Mouse (Mus musculus) neural tube, embryonic 15.5 days (tissue): ENCODE measurements at regions not wholly inside any gene's neighbourhood (a gene's known extent, or its start where the extent isn't known, plus 50 kb on each side); places are given as distances from the start of the nearest gene placed in this dataset.

Source experiments
- ATAC-seq: fragments of 200-750 bp; cut with Nextera tagmentation; 2 replicates; pipeline ENCODE4 v1.8.0; 2017; ENCODE audit warnings: mild to moderate bottlenecking, moderate TSS enrichment, moderate library complexity; ENCODE audit not compliant: low FRiP score
- H3K27ac ChIP-seq: fragments of 300-500 bp; sonication (generic); replicated peaks from 2 replicates; pipeline ENCODE4 v1.5.1; 2015; ENCODE audit warnings: mild to moderate bottlenecking, inconsistent platforms
- H3K27me3 ChIP-seq: fragments of 300-500 bp; sonication (generic); replicated peaks from 2 replicates; pipeline ENCODE4 v1.6.1; 2015; ENCODE audit warnings: inconsistent platforms
- H3K36me3 ChIP-seq: fragments of 300-500 bp; sonication (generic); 2 replicates; pipeline ENCODE4 v1.6.1; 2015; ENCODE audit warnings: inconsistent platforms
- H3K4me1 ChIP-seq: fragments of 300-500 bp; sonication (generic); 2 replicates; pipeline ENCODE4 v1.6.1; 2015; ENCODE audit warnings: inconsistent platforms
- H3K4me2 ChIP-seq: fragments of 300-500 bp; sonication (generic); 2 replicates; pipeline ENCODE4 v1.6.1; 2015; ENCODE audit warnings: inconsistent platforms, mild to moderate bottlenecking, moderate library complexity
- H3K4me3 ChIP-seq: fragments of 300-500 bp; sonication (generic); replicated peaks from 2 replicates; pipeline ENCODE4 v1.5.1; 2015; ENCODE audit warnings: mild to moderate bottlenecking, inconsistent platforms
- H3K9ac ChIP-seq: fragments of 300-500 bp; sonication (generic); replicated peaks from 2 replicates; pipeline ENCODE4 v1.6.1; 2015; ENCODE audit warnings: mild to moderate bottlenecking, inconsistent platforms
- H3K9me3 ChIP-seq: fragments of 300-500 bp; sonication (generic); replicated peaks from 2 replicates; pipeline ENCODE4 v1.6.1; 2016; ENCODE audit warnings: inconsistent platforms
- WGBS: fragments of 180-500 bp; shearing (Covaris S2); methylation state at CpG from one replicate; pipeline ENCODE4 v1.1.7; 2015; ENCODE audit warnings: mixed read lengths; 5-methylcytosine and 5-hydroxymethylcytosine counted together

DNA sequence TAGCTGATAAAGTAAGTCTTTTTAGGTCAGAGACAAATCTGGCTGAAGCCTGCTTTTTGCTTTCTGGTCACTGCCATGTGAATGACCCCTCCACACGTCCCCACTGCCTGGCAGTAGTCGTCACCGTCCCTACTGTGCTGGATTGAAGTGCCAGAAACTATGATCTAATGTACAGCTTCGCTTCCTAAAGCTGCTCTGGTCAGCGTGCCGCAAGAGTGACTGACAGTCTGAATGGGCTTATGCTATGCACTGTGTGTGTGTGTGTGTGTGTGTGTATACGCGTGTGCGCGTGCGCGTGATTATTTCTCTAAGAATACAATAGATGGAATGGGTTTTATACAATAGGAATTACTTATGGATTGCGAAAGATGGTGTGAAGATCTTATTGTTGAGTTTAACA, 281.2 kb downstream of the Ttll7 start:
- H3K27me3 ChIP-seq: no peaks in the 10 kb centered on the region
- H3K27ac ChIP-seq: no peak overlapping the region
- H3K9me3 ChIP-seq: no peaks in the 10 kb centered on the region
- ATAC-seq: no peak
- no peaks in the 10 kb centered on the region for H3K4me1 ChIP-seq
- H3K4me3 ChIP-seq: no peak overlapping the region
- no peak overlapping the region for H3K9ac ChIP-seq
- 87% methylated on average over 13 of the region's 13 CpGs for WGBS
- H3K36me3 ChIP-seq: no peaks in the 10 kb centered on the region
- H3K4me2 ChIP-seq: no peak overlapping the region

DNA sequence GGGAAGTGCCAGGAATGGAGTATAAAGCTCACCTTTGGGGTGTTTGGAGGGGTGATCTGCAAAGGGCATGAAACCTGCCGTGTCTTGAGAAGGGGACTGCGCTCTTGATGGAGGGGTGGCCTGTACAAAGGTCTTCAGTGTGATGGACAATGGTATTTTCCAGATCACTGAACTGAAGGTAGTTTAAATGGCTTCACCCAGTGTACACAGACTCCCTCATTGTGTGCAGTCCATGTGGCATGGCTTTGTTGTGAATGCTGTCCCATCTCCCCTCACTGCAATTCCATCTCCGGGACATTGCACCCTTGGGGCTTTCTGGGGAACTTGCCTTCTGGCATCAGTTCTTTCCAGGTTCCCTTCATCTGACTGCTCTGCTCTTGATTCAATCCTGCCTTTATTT, 288.2 kb downstream of the Ttll7 start:
- Histone ChIP-seq H3K27me3 (no peaks in the 10 kb centered on the region), H3K27ac (no peak overlapping the region), H3K4me1 (no peaks in the 10 kb centered on the region), H3K36me3 (no peaks in the 10 kb centered on the region), H3K9ac (no peak overlapping the region), H3K4me3 (no peak overlapping the region), H3K9me3 (no peaks in the 10 kb centered on the region), H3K4me2 (no peak overlapping the region)
- WGBS: 48% methylated on average over 3 of the region's 3 CpGs
- ATAC-seq: no peak

DNA sequence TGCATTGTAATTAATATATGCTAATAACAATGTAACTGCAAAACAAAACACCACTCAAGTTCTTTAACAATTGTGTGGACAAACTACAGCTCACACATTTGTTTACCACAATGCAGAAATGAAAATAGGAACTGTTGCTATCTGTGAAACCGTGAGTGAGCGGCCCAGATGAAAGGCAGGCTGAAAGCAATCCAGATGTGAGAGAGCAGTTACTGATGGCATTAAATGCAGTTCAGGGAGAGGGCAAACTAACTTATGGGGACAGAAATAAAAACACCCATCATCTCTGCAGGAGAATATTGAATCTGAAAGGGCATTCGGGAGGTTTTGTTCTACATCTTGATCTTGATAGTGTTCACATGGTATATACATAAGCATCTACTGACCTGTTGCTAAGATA, 301.3 kb downstream of the Ttll7 start:
- no peaks in the 10 kb centered on the region for H3K36me3 ChIP-seq
- ATAC-seq: no peak
- no peak overlapping the region for H3K4me2 ChIP-seq
- H3K27me3 ChIP-seq: no peaks in the 10 kb centered on the region
- WGBS: 79% methylated on average over 3 of the region's 3 CpGs
- H3K4me1 ChIP-seq: no peaks in the 10 kb centered on the region
- H3K4me3 ChIP-seq: no peak overlapping the region
- no peaks in the 10 kb centered on the region for H3K9me3 ChIP-seq
- H3K27ac ChIP-seq: no peak overlapping the region
- no peak overlapping the region for H3K9ac ChIP-seq

DNA sequence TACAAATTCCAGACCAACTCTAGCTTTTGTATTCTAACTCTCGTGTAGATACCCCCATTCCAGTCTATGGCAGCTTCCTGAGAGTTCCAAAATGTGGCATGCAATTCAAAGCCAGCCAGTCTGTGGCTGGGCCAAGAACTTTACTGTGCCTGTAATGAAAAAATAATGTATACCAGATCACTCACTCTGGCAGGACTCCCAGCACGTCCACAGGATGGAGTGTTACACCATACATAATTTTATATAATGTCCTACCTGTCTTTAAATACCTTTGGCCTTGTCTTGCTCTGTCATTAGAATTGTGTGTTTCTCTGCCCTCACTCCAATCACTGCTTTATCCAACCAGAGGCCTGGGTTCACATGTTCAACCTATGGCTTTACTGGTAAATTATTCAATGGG, 301.8 kb downstream of the Ttll7 start:
- ATAC-seq: no peak
- no peaks in the 10 kb centered on the region for H3K27me3 ChIP-seq
- H3K36me3 ChIP-seq: no peaks in the 10 kb centered on the region
- no peaks in the 10 kb centered on the region for H3K9me3 ChIP-seq
- no peaks in the 10 kb centered on the region for H3K4me1 ChIP-seq
- no peak overlapping the region for H3K4me2 ChIP-seq
- H3K9ac ChIP-seq: no peak overlapping the region
- 68% methylated on average over 2 of the region's 2 CpGs for WGBS
- no peak overlapping the region for H3K27ac ChIP-seq
- no peak overlapping the region for H3K4me3 ChIP-seq

DNA sequence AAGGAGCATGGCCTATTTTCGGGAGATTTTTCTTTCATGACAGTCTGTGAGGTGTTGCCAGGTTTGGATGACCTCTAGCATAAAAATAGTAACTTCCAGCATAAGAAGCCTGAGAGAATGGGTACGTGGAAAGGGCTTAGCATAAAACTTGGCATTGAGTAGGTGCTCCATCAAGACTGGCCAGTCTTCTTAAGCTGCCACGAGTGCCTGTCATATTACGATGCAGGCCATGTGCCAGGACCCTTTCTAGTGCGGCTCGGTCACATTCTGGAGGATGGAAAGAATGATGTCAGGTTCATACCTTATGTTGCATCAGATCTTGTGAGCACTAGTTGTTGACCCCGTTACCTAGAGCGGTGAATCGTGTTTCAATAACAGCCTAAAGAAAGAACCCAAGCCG, 311.0 kb downstream of the Ttll7 start:
- Histone ChIP-seq H3K36me3 (no peaks in the 10 kb centered on the region), H3K27me3 (no peaks in the 10 kb centered on the region), H3K4me1 (peaks cover 8% of the 10 kb centered on the region), H3K4me3 (no peak overlapping the region), H3K4me2 (no peak overlapping the region), H3K27ac (peak overlapping the region; percentile 49; the same call in 1 of the 2 replicates), H3K9ac (no peak overlapping the region), H3K9me3 (no peaks in the 10 kb centered on the region)
- no peak for ATAC-seq
- WGBS: 86% methylated on average over 10 of the region's 10 CpGs

DNA sequence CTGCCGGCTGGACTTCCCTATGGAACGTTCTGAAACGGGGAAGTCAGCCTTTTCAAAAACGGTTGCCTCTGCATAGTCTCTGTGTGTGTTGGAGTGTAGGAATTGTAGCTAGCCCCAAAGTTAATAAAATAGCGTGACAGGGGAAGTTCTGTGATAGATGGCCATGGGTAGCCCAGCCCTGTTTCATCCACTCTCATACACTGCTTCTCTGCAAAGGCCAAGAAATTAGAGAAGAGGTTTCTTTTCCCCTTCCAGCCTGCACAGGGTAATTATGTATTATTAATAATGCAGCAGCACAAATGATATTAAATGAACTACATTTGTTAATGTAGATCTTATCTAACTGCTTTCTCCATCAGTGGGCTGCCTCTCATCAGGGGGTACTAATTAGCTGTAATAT, 311.4 kb downstream of the Ttll7 start:
- peak; percentile 84 for ATAC-seq
- H3K27me3 ChIP-seq: no peaks in the 10 kb centered on the region
- peak overlapping the region; percentile 49; the same call in 1 of the 2 replicates for H3K27ac ChIP-seq
- no peak overlapping the region for H3K4me3 ChIP-seq
- H3K9me3 ChIP-seq: no peaks in the 10 kb centered on the region
- H3K4me2 ChIP-seq: no peak overlapping the region
- H3K4me1 ChIP-seq: peaks cover 8% of the 10 kb centered on the region
- no peak overlapping the region for H3K9ac ChIP-seq
- WGBS: 72% methylated on average over 5 of the region's 5 CpGs
- H3K36me3 ChIP-seq: no peaks in the 10 kb centered on the region

DNA sequence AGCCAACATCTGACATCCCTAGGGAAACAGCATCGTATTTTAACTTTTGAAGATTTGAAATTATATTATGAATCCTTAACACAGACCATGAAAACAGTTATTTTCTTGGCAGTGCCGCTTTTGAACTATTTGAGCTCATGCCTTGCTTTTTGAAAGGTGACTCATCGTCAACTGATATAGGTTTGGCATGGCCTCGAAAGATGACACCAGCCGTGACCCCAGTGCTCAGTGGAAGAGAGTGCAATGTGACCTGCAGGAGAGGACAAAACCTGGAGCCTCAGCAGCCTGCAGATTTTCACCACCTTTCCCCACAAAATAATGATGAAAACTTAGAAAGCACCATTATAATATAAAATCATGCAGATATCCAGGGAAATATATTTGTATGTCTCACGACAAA, 312.8 kb downstream of the Ttll7 start:
- Histone ChIP-seq H3K27me3 (no peaks in the 10 kb centered on the region), H3K4me2 (no peak overlapping the region), H3K9ac (no peak overlapping the region), H3K36me3 (no peaks in the 10 kb centered on the region), H3K4me1 (peaks cover 8% of the 10 kb centered on the region), H3K4me3 (no peak overlapping the region), H3K27ac (no peak overlapping the region), H3K9me3 (no peaks in the 10 kb centered on the region)
- 87% methylated on average over 6 of the region's 6 CpGs for WGBS
- no peak for ATAC-seq

DNA sequence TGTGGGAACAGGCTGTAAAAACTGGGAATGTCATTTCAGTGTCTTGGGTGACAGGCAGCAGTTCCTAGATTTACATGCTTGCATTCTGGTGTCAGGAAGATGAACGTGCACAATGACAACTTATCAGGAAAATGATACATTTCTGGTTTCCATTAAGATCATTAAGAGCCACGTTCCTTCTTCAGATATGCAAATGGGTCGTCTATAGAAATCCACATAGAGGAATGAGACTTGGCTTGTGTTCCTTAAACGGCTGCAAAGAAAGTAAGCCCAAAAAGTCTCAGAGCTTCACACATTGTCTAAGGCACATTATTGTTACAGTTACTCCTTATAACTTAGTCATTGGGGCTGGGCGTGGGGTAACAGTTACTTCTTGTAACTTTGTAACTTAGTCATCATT, 314.4 kb downstream of the Ttll7 start:
- no peaks in the 10 kb centered on the region for H3K9me3 ChIP-seq
- 69% methylated on average over 5 of the region's 5 CpGs for WGBS
- peaks cover 8% of the 10 kb centered on the region for H3K4me1 ChIP-seq
- H3K27ac ChIP-seq: no peak overlapping the region
- no peaks in the 10 kb centered on the region for H3K36me3 ChIP-seq
- H3K9ac ChIP-seq: no peak overlapping the region
- no peak overlapping the region for H3K4me3 ChIP-seq
- no peak for ATAC-seq
- no peaks in the 10 kb centered on the region for H3K27me3 ChIP-seq
- H3K4me2 ChIP-seq: no peak overlapping the region

DNA sequence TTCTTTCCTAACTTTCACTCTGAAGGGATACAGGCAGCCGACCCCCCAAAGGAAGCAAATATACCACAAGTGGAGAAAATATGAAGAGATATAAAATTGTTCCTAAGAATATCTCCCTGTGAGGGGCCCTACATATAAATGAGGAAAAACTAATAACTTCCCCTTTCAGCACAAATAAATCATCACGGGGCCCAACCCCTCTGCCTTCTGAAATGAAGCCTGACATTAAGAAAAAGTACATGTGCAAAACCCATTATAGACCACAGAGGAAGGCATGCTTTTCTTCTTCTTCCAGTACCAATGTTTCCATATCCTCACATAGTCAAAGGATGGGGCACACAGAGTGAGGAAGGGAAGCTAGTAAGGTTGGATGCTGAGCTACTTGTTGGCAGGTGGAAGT, 317.0 kb downstream of the Ttll7 start:
- Histone ChIP-seq H3K9ac (no peak overlapping the region), H3K27me3 (no peaks in the 10 kb centered on the region), H3K9me3 (no peaks in the 10 kb centered on the region), H3K36me3 (no peaks in the 10 kb centered on the region), H3K4me1 (no peaks in the 10 kb centered on the region), H3K4me2 (no peak overlapping the region), H3K27ac (no peak overlapping the region), H3K4me3 (no peak overlapping the region)
- no peak for ATAC-seq
- WGBS: 90% methylated on average over 2 of the region's 2 CpGs

DNA sequence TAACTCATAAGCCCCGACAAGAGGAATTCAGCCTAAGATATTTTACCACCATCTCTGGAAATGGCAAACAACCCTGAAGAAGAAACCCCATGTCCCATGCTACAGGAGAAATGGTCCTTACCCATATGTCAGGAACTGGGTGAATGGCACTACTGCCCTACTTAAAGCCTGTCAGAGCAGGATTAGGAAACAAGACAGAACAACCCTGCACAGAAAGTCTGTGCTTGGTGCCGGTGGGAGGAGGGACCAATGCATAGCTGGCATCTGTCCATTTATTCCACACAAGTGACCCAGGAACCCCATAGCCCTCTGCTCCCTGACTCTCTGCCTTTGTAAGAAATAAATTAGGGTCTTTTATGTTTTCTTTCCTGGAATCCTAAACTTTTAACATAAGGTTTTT, 317.9 kb downstream of the Ttll7 start:
- 73% methylated on average over 2 of the region's 2 CpGs for WGBS
- no peaks in the 10 kb centered on the region for H3K36me3 ChIP-seq

DNA sequence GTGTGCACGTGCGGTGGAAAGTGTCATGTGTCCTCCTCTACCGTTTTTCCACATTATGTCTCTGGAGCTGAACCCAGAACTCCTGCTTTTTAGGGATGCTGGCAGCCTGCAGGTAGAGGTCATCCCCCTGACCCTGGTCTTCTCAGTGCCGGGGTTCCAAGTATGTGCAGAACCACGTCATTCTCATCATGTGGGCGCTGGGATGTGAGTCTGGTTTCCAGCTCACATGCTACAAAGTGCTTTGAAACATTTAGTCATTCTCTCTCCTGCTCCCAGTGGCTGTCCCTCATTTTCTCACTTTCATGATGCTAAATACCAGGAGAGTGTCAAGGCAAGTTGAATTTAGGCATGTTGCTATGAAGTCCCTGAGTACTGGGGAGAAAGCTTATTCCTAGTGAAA, 326.6 kb downstream of the Ttll7 start:
- no peak overlapping the region for H3K27ac ChIP-seq
- no peaks in the 10 kb centered on the region for H3K27me3 ChIP-seq
- peaks cover 22% of the 10 kb centered on the region for H3K4me1 ChIP-seq
- no peaks in the 10 kb centered on the region for H3K36me3 ChIP-seq
- 86% methylated on average over 6 of the region's 6 CpGs for WGBS
- H3K4me3 ChIP-seq: no peak overlapping the region
- no peaks in the 10 kb centered on the region for H3K9me3 ChIP-seq
- H3K4me2 ChIP-seq: no peak overlapping the region
- no peak overlapping the region for H3K9ac ChIP-seq
- no peak for ATAC-seq

More for the DNA sequence above, 317.9 kb downstream of the Ttll7 start:
- Histone ChIP-seq H3K9me3 (no peaks in the 10 kb centered on the region), H3K9ac (no peak overlapping the region), H3K27me3 (no peaks in the 10 kb centered on the region), H3K4me1 (no peaks in the 10 kb centered on the region), H3K27ac (no peak overlapping the region), H3K4me3 (no peak overlapping the region), H3K4me2 (no peak overlapping the region)
- ATAC-seq: no peak

DNA sequence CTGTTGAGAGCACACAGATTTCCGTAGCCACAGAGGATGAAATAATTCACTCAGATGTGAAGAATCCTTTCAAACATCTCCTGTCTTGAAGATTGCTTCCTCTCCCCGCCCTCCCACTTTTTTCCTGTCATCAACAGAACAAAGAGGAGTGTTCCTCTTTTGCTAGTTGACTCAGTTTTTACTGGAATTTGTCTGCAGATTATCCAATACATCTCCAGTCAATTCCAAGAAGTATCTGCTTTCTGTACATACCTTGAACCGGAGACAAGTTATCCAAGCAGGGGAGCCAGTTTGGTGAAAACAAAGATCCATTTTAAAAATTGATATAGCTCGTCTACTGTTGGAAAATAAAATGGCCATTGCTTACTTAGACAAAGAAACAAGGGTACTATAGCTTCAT, 328.5 kb downstream of the Ttll7 start:
- no peak overlapping the region for H3K9ac ChIP-seq

More for the DNA sequence above, 328.5 kb downstream of the Ttll7 start:
- no peaks in the 10 kb centered on the region for H3K9me3 ChIP-seq
- H3K4me2 ChIP-seq: no peak overlapping the region
- H3K27ac ChIP-seq: peak overlapping the region; percentile 29
- no peaks in the 10 kb centered on the region for H3K36me3 ChIP-seq
- WGBS: 60% methylated on average over 4 of the region's 4 CpGs
- H3K4me3 ChIP-seq: no peak overlapping the region
- no peak for ATAC-seq
- no peaks in the 10 kb centered on the region for H3K27me3 ChIP-seq
- H3K4me1 ChIP-seq: peaks cover 25% of the 10 kb centered on the region
